Mouse (Mus musculus) c-Kit-negative CD71-positive TER-119-positive erythroid progenitor cells, embryonic 14.5 days (primary cell): ENCODE results near the gene Dnmt1.

ENCODE experiments used
- DNase-seq: peaks from one replicate; pipeline ENCODE4 v3.0.0-alpha.2; 2013; ENCODE audit warnings: low read depth, low spot score

The Dnmt1 gene

DNA sequence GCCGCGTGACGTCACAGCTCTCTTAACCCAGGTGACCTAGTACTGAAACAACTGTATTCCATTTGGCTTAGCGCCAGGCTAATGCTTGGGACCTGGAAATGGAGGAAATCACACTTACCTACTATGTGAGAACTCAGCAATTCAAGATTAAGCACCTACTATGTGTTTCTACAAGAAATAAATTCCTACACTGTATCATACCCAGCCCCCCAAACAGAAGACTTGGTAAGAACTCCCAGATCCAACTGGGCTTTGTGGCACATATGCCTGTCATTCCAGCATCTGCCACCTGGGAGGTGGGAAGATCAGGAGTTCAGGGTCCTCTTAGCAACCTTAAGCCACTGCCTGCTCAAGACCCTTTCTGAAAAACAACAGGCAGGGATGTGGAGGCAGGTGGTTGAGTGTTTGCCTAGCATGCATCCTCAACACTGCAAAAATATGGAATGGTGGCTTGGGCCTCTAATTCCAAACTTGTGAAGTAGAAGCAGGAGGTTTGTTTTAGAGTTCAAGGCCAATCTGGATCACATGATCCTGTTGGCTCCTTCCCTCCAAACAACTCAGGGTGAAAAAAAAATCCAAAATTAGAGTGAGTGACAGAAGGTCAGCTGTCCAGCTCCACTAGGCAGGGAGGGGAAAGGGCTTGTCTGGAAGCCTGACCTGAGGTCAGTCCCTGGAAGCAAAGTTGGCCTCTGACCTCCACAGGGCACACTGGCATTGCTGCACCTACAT, 17.4 kb upstream of the Dnmt1 start:
- no peak for DNase-seq

DNA sequence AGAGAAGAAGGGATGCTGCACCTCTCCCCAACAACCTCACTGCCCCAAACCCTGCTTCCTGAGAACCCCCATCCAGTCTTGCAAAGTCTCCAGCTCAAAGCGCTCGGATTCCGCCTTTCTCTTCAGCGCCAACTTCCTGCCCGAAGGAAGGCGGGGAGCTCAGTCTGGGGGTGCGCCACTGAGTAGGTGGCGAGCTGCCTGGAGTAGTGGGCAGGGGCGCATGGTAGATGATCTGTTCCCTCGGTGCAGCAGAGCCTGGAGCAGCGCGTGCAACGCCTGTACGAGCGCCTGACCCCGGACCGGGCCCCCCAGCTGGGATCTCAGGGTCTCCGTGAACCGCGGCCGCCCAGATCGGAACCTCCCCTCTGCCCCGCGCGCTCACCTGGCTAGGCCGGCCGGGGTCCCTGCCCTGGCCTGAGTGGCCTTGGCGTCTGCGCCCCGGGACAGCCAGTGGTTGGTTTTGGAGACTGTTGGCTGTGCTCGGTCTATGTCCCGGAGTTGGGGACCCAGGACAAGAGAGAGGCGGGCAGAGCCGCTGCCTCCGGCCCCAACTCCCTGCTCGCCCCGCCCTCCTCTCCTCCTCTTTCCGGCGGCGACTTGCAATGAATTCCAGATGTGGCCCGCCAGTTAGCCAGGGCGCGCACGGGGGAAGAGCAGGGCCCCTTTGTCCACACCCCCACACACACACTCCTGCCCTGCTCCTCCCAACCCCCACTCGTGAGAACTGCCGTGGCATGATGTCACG, 16.7 kb upstream of the Dnmt1 start, which contains the start of gene S1pr2:
TSS of gene S1pr2 (minus strand) at position 566 of the 745 bp plus-strand sequence.
- peak; percentile 16 for DNase-seq

GRCm38 (mm10) chr9:20975431-20976215, 15.9 kb upstream of the Dnmt1 start:
- DNase-seq, result no peak

- DNase-seq, result no peak
These were observed 14.0 kb upstream of the Dnmt1 start for GRCm38 (mm10) chr9:20973682-20974075.

GRCm38 (mm10) chr9:20973001-20973681, 13.5 kb upstream of the Dnmt1 start:
- DNase-seq, result no peak

DNA sequence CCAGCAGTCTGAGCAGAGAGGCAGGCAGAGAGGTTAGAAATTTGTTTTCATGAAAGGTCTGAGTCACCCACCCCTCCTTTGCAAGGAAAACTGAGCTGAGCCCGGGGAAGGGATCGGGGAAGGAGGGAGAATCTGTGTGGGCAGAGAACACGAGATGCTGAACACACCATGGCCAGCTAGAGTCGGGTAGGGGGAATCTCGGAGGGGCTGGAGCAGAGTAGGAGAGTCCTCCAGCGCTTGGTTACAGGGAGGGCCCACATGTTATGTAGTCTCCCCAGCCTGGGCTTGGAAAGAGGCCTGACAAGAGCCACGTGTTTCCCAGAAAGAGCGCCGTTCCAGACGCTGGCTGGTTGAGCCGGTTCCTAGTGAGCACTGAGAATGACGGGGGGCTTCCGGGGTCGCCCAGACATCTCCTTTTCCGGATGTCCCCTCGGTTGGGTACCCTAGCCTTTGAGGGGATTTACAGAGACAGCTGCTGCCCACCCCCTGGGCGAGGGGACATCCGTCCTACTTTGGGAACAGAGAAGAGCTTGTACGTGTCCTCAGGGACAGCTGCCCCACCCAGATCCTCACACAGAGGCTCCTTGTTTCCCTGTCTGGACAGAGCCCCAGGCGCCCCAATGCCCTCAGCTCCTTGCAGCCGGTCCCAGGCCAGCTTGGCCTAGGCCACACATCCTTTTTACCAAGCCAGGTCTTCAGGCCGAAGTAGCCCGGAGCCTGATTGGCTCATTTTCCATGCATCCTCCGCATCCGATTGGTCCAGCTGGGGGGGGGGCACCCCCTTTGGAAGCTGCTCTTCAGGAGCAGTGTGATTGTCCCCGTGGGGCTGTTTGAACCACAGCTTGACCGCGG, 12.7 kb upstream of the Dnmt1 start:
- no peak for DNase-seq

DNA sequence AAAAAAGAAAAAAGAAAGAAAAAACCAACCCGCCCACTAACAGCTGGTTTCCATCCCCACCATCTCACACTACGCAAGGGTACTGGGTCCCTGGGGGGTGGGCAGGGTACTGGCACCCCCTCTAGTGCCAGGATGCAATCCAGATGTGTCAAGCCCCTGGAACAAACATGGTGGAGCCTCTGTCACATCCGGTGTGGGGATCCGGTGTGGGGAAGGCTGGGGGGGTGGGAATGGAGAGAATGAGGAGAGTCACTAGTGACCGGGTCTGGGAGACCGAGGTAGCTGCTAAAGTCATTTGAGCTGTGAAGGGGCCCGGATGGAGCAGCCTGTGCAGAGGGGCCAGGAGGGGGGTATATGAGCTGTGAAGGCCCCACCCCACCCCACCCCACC, 12.1 kb upstream of the Dnmt1 start:
- DNase-seq, result no peak

GRCm38 (mm10) chr9:20966747-20967146, 7.1 kb upstream of the Dnmt1 start:
- DNase-seq, result no peak

DNA sequence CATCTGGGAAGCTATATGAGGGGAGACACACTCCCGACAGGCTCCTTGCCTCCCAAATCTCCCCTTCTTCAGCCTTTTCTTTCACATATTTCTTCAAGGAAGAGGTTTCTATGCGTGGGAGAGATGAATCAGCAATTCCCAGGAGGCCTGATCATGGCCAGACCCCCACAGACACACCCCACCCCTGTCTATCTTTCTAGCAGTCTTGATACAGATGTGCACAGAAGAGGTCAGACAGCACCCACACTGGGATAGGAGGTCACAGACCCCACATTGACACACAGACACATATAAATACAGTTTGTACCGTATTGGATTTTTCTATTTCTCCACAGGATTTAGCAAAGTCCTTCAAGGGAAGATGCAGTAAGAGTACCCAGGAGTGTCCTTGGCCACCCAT, 6.3 kb upstream of the Dnmt1 start:
- DNase-seq, result no peak

DNA sequence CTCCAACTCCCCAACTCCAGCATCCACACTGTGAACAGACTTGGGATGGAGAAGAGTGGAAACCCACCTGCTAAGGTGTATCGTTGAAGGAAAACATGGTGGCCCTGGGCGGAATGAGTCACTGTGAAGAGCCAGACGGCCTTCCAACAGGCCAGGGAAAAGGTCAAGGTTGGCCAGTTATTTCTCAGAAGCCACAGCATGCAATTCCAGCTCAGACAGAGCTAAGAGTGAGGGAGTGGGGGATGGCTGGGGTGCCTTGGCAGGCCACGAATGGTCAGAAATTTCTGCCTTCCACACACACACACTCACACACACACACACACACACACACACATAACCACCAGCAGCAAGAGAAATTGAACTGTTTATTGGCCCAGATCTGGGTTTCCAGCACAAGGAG, 5.9 kb upstream of the Dnmt1 start:
- no peak for DNase-seq

- no peak for DNase-seq
These were observed 1.9 kb upstream of the Dnmt1 start for GRCm38 (mm10) chr9:20961557-20961956.

- DNase-seq, result no peak
These were observed 2.7 kb downstream of the Dnmt1 start for GRCm38 (mm10) chr9:20956989-20957388.

DNA sequence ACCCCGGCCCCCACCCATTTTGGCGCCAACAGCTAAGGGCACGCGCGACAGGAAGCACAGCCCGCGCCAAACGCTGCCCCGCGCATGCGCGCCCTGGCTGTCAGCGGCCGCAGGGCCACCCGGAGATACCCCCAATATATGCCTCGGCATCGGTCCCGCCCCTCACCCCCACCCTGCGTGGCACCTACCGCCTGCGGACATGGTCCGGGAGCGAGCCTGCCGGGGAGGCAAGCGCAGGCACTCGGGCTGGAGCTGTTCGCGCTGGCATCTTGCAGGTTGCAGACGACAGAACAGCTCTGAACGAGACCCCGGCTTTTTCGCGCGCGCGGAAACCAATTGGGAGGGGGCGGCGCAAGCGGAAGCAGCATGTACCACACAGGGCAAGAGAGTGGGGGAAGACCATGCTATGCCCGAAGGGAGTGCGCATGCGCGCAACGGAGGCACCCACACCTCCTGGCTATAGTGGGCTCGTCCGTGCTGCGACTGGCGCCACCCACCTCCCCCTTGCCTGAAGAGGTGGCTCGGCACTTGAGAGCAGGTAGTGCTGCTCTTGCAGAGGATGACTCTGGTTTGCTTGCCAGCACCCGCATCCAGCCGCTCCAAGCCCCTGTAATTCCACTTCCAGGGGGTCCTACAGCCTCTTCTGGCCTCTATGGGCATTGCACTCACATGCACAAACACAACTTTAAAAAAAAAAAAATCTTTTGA, 7.0 kb downstream of the Dnmt1 start:
- peak; percentile 81 for DNase-seq

DNA sequence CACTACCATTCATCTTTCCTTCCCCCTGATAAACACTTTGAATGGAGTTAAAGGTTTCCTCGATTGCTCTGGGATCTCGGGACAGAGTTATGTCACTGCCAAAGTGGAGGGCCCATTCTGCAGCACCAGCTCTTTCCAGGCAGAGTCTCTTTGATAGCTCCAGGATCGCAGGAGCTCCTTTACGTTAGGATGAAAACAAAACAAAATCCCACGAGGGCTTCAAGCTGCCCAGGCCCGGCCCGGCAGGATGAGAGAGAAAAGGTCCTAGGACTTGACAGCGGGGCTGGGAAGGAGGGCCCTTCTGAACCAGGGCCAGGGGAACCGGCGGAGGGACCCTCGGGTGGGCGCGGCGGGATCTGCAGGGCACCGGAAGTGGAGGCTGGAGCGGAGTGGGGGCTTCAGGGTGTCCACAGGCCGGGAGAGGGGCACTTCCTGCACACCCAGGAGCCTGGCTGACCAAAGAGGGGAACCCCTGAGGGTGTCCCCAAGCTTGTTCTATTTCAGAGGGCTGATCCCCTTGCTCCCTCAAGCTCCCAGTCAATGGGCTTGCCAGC, 7.6 kb downstream of the Dnmt1 start:
- peak; percentile 13 for DNase-seq

DNA sequence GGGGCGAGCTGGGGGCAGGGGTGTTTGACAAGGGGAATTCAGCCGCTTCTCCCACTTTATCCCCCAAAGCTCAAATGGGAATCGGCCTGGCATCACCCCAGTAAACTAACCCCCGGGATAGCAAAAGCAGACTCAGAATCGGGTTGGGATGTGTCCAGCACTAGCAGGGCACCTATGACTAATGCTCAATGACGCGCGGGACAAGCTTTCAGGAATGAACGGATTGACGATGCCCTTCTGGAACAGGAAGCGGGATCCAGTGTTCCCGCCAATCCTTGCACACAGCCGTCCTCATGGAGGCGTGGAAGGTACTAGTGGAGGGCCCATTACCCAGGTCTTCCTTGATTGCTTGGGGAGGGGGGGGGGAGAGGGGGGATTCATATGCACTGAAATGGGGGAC, 8.2 kb downstream of the Dnmt1 start:
- peak; percentile 11 for DNase-seq

GRCm38 (mm10) chr9:20950419-20950818, 9.3 kb downstream of the Dnmt1 start:
- DNase-seq, result no peak

DNA sequence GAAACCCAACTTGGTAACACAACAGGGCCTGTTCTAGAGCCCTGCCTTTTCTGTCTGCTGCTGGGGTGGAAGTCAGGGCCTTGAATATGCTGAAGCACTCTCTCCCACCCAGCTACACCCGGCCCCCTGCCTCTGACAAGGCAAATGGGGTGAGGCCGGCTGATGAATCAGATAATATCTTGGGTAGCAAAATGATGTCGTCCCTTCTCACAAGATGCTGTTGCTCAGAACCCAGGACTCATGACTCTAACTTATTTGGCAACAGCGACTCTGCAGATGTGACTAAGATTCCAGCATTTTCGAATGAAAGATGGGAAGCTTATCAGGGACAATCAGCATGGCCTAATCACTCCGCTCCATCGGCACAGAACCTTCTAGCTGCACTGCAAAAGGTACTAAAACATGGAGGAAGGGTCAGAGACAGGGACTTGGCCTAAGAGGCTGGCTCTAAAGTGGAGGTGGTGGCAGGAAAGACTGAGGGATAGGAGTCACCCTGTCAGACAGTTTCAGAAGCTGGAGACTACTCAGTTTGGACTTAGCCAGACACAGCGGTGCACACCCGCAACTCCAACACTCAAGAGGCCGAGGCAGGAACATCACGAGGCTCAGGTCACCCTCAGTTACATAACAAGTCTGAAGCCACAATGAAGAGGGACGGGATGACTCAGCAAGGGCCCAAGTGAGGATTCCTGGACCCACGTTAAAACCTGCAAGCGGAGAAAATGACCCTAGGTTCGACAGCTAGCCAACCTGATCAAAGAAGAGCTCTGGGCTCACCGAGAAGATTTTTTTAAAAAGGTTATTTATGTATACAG, 13.4 kb downstream of the Dnmt1 start:
- DNase-seq, result no peak

DNA sequence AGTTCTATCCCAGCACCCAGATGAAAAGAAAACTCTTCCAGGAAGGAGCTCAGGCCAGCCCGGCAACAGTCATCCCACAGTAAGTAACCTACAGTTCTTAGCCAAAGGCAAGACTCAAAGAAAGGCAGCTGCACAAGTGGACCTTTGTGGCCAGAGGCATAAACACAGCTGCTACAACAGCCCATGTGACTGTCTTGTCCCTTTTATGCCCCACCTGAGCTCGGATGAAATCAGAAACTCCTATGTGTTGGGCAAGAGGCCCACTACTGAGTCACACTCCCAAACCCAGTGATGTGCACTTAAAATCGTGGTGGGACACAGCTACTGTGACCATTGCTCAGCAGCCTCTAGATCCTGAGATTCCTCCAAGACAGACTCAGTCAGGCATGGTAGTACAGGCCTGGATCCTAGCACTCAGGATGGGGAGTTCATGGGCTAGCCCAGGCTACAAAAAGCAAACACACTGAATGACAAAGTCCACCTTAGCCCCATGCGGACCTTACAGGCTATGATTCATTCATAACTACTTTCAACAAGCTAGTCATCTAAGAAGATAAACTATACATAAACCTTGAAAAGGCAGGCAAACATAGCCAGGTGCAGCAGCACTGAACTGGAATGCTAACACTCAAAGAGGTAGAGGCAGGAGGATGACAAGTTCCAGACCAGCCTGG, 14.9 kb downstream of the Dnmt1 start:
- no peak for DNase-seq
